Mouse (Mus musculus): ENCODE results near the gene Rela.

Rela gene

GRCm38 (mm10) chr19:5637069-5638047 is at the start of gene Rela:
Rela (plus strand) TSS chr19:5637483.
- DNase-seq (ENCODE audit: low read depth), result peak; percentile 95

DNA sequence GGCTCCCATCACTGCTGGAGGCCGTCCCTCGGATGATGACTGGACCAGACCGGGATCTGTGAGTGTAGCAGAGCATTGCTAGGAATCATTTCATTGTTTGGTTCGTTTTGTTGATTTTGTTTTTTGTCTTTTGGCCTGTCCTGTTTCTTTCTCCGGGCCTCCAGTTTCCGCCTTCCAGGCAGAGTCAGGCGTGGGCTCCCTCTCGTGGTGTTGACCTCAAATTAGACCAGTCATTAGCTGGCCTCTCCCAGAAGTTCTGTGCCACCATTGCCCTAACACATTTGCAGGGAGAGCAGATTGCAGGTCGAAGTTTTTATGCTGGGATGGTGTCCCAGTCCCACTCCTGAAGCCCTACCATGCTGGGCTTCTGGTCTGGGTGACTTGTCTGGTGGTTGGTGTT is 48.1 kb upstream of the Rela start:
- no peak for DNase-seq (ENCODE audit: low read depth)

DNA sequence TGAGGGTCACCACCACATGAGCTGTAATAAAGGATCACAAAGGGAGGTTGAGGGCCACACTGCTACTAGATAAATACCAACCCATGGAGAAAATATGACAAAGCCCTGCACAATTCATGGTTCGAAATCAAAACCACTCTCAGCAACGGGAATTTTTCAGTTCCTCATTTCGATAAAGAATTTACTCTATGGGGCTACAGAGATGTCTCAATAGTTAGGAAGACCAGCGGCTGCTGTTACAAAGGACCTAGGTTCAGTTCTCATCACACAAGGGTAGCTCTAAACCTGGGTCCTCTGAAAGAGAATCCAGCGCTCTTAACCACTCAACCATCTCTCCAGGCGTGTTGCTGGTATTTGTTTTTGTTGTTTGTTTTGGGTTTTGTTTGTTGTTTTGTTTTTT is 45.4 kb upstream of the Rela start:
- no peak for DNase-seq (ENCODE audit: low read depth)

DNA sequence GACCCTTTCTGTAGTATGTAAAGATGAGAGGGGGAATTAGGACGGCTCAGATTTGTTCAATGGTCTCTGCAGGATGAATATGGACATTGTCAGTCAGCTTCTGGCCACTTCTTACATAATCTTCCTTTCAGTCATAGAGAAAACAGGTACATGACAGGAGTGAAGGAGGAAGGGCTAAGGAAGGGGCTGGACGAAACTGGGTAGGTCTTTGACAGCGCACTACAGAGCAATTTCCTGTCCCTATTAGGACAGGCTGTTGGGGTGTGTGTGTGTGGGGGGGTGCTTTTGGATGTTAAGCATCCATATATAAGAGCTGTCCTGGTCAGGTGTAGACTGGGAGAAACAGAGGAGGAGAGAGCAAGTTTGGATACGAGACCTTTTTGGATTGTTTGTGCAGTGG is 38.1 kb upstream of the Rela start:
- no peak for DNase-seq (ENCODE audit: low read depth)

DNA sequence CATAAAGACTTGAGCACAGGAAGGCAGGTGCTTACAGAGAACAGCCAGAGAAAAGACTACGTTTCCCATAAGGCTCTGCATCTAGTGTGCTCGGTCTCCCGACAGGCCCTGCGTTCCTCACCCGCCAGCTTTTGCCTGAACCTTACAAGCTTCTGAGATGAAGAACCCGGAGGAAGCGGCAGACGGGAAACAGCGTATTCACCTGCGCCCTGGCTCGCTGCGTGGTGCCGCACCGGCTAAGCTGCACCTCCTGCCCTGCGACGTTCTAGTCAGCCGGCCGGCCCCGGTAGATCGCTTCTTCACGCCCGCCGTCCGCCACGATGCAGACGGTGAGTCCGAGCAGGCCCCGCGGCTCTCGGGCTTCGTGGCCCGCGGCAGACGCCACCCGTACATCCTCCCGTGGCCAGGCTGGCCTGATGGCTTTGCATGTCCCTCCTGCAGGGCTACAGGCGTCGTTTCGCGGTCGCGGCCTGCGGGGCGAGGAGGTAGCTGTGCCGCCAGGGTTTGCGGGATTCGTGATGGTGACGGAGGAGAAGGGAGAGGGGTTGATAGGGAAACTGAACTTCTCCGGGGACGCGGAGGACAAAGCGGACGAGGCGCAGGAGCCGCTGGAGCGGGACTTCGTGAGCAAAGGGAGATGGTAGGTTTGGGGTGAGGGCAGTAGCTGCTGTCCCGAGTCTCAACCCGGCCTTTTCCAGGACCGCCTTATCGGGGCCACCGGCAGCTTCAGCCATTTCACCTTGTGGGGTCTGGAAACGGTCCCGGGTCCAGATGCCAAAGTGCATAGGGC is 35.3 kb upstream of the Rela start, which contains the start of gene Rnaseh2c:
Gene Rnaseh2c (plus strand): TSS at position 122 of the 790 bp plus-strand sequence.
- peak; percentile 91 for DNase-seq (ENCODE audit: low read depth)

DNA sequence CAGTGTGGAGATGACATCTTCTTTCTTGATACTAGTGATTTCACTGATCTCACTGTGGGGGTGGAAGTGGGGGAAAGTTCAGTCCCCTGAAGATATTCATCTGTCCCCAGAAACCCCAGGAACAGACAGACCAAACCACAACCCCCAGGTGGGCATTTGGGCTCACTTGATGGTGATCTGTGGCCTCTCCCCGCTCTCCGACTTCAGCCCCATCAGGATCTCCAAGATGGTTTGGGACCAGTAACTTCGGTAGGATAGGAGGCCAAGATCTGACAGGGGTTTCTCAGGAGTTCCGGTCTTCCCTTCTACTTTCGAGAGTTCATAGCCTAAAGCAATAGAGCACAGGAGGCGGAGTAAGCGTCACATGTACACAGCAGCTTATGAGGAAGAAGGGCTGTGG is 33.6 kb upstream of the Rela start:
- no peak for DNase-seq (ENCODE audit: low read depth)

GRCm38 (mm10) chr19:5605126-5605525 is 32.2 kb upstream of the Rela start:
- no peak for DNase-seq (ENCODE audit: low read depth)

DNA sequence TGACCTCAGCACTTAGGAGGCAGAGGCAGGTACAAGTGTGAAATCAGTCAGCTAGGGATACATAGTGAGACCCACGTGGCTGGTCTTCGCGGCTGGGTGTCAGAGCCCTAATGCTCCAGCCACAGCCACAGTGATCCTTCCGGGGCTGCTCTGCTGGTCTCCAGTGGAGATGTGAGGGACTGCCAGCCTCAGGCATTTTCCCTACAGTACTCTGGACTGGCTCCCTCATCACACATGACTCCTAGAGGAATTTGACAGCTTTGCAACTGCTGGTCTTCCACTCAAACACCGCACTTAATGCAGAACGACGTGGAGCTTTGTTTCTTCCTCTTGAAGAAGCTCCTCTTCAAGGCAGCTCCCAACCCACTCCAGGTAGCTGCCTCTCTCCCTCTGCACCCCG is 31.1 kb upstream of the Rela start:
- DNase-seq (ENCODE audit: low read depth), result no peak

- no peak for DNase-seq (ENCODE audit: low read depth)
Observed at GRCm38 (mm10) chr19:5607705-5608410, 29.4 kb upstream of the Rela start.

DNA sequence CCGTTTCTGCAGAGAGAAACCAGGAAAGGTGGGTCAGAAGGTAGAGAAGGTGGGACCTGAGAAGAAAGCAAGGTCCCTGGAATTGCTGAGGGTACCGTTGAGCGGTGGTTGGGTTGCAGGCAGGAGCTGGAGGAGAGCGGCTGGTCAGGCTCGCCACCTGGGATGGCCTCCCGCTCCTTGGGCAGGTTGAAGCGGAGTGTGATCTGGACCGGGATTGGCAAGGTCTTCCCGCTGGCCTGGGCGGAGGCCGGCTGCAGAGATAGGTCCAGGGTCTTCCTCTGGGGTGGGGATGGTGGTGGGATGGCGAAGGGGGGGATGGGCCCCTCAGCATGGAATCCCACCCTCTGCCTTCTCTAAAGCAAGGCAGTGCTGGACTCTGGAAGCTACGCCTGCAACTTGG is 28.6 kb upstream of the Rela start:
- DNase-seq (ENCODE audit: low read depth), result no peak

DNA sequence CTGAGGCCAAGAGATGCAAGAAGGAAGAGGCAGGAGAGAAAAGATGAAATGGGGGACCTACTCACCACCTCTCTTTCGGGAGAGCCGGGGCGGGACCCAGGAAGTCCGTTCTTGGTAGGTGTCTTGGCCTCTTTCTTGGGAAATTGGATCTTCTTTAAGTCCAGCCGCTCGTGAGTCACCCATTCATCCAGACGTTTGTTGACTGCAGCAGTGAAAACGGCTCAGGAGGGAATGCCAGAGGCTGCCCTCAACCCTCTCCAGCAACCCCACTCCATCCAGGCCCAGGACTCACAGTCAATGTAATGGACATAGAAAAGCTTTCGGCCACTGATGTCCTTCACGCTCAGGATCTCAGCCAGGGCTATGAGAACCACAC is 28.1 kb upstream of the Rela start:
- DNase-seq (ENCODE audit: low read depth), result no peak

DNA sequence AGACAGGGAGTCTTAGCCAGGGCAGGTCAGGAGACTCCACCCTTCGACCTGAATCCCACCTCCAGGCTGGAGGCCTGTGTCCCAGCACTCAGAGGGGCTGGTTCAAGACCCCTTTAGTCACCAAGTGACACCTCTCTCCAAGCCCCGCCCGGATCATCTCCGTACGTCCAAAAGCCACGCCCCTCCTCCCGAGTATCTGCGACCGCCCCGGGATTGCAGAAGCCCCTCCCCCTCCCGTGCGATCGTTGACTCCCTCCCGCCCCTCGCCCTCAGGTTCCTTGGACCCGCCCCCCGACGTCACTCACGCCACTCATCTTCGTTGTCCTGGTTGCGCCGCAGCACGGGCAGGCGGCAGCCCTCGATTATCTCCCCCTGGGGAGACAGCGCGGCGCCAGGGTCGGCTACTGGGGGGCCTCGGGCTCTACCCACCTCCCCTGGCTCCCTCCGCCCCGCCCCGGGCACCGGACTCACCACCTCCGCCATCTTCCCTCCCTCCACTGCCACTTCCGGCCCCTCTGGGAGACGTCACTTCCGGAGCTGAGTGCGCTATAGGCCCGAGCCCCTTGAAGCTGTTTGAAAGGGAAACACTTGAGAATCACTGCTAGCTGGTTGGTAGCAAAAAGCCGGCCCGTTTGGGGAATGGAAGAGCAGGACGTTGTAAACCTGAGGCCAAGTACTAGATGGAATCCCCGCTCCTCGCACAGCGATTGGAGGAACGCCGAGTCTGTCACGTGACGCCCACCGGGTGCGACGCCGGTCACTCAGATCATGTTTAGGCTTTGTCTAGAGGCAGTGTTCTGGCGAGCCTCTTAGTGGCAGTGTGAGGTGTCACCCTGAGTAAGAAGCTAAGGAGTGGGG is 27.5 kb upstream of the Rela start, which contains the start of gene Kat5:
Gene Kat5 (minus strand): TSS at position 691 of the 858 bp plus-strand sequence.
- peak; percentile 97 for DNase-seq (ENCODE audit: low read depth)

GRCm38 (mm10) chr19:5611973-5612372 is 25.3 kb upstream of the Rela start:
- DNase-seq (ENCODE audit: low read depth), result no peak

- DNase-seq (ENCODE audit: low read depth), result no peak
Observed at GRCm38 (mm10) chr19:5612762-5613411, 24.4 kb upstream of the Rela start.

DNA sequence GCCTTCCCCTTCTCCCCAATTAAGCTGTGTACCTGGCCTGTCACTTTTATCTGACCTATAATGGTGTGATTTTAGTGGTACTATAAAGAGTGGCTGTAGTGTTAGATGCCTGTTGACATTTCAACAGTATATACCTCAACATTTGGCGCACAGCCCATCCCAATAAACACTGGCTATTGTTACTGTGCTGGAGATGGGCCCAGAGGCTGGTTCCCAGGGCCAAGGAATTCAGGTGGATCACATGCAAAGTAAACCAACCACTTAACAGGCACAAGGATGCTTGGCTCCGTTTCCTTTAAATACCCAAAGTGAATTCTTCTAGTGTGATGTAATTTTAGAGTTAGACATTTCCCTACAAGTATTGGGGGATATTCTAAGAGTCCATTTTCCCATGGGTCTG is 22.3 kb upstream of the Rela start:
- no peak for DNase-seq (ENCODE audit: low read depth)

DNA sequence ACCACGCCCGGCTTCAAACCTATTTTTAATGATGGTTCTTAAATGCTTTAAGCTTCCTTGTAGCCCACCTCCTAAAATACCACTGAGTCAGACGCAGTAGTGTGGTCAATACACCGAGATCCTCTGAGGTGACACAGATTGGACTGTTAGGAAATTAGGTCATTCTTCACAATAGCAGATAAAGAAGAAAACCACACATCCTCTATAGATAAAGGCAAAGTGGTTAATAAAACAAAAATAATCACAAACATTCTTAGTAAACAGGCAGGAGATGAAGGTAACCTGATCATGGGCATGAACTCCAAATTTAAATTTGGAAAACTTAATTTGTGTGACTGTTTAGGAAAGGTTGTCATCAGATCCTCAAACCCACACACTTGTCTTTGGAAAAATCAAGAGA is 17.3 kb upstream of the Rela start:
- no peak for DNase-seq (ENCODE audit: low read depth)

- DNase-seq (ENCODE audit: low read depth), result no peak
Observed at GRCm38 (mm10) chr19:5621884-5622283, 15.4 kb upstream of the Rela start.

- no peak for DNase-seq (ENCODE audit: low read depth)
Observed at GRCm38 (mm10) chr19:5625311-5625710, 12.0 kb upstream of the Rela start.

- DNase-seq (ENCODE audit: low read depth), result no peak
Observed at GRCm38 (mm10) chr19:5629907-5630306, 7.4 kb upstream of the Rela start.

DNA sequence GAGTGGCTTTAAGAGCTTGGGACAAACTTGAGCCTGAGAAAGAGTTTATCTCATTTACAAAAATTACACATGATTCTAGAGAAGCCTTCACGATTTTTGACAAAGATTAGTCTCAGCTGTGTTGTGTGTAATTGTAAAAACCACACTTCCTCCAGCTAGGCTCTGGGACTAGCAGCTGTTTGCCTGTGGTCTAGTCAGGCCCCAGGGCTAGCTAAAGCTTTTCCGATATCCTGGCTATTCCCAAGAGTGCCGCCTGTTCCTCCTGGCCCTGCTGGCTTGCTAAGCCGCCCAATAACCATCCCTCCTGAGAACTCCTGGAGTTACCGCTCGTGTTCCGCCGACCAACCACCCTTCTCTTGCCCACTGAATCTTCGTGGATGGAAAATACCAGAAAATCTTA is 5.2 kb upstream of the Rela start:
- DNase-seq (ENCODE audit: low read depth), result no peak

GRCm38 (mm10) chr19:5636036-5636570 is 1.2 kb upstream of the Rela start:
- DNase-seq (ENCODE audit: low read depth), result no peak
